Mouse (Mus musculus) ES-Bruce4 (cell line): ENCODE measurements around the gene Amfr. TPM values are rescaled to one million over a fixed set of nuclear protein-coding genes. Genes with fewer than 3 reads are reported as not detected.
"Not testable (repeated sequence)": the region's sequence is repeated elsewhere in the genome, so short reads cannot be mapped to it uniquely, and the experiment has no call there.

Source experiments
- H3K27ac ChIP-seq: 2 replicates; pipeline ENCODE4 v1.5.1; 2012; ENCODE audit warnings: low read length, inconsistent platforms; ENCODE audit not compliant: insufficient read depth
- H3K27me3 ChIP-seq: 2 replicates; pipeline ENCODE4 v1.6.1; 2012; ENCODE audit warnings: mild to moderate bottlenecking, low read length, inconsistent platforms; ENCODE audit not compliant: control insufficient read depth, poor library complexity, insufficient read depth, severe bottlenecking
- H3K36me3 ChIP-seq: 2 replicates; pipeline ENCODE4 v1.6.1; 2012; ENCODE audit warnings: inconsistent platforms, mild to moderate bottlenecking, low read length, moderate library complexity; ENCODE audit not compliant: control insufficient read depth, poor library complexity, insufficient read depth, severe bottlenecking
- H3K4me1 ChIP-seq: one replicate; pipeline ENCODE4 v1.8.1; 2011; ENCODE audit warnings: low read length; ENCODE audit not compliant: control insufficient read depth, insufficient read depth
- H3K4me3 ChIP-seq: 2 replicates; pipeline ENCODE4 v1.5.1; 2011; ENCODE audit warnings: low read depth, mild to moderate bottlenecking, low read length
- H3K9ac ChIP-seq: 2 replicates; pipeline ENCODE4 v1.6.1; 2012; ENCODE audit warnings: low read depth, mild to moderate bottlenecking, inconsistent platforms; ENCODE audit not compliant: poor library complexity, severe bottlenecking
- H3K9me3 ChIP-seq: replicated peaks from 2 replicates; pipeline ENCODE4 v1.6.1; 2012; ENCODE audit warnings: mild to moderate bottlenecking, low read length, inconsistent platforms; ENCODE audit not compliant: control insufficient read depth, poor library complexity, insufficient read depth, severe bottlenecking
- CTCF ChIP-seq: IDR thresholded peaks from one replicate; pipeline ENCODE4 v1.8.1; 2011; ENCODE audit warnings: low read depth, low read length
- EP300 ChIP-seq: IDR thresholded peaks from 2 replicates; pipeline ENCODE4 v1.6.1; 2011; ENCODE audit warnings: low read depth, low read length; ENCODE audit not compliant: insufficient read depth
- POLR2A ChIP-seq: IDR thresholded peaks from one replicate; pipeline ENCODE4 v1.8.1; 2011; ENCODE audit warnings: low read length; ENCODE audit not compliant: insufficient read depth
- polyA plus RNA-seq: library from polyadenylated mRNA; stranded (reverse); fragments of >200 nt; gene quantifications from 2 replicates; pipeline ENCODE4 v1.2.4, GENCODE M21; 2011; ENCODE audit warnings: low read depth; ENCODE audit not compliant: missing spikeins, insufficient read depth, insufficient read length

Amfr gene
- polyA plus RNA-seq, 1 experiment = 28.6 TPM

- Histone ChIP-seq H3K9ac (peak within 1 kb of the TSS; percentile 91), H3K9me3 (no peaks in the 10 kb centered on the region), H3K4me1 (peaks cover 1% of the 10 kb centered on the region), H3K36me3 (peaks cover 10% of the 10 kb centered on the region), H3K27me3 (no peaks in the 10 kb centered on the region), H3K27ac (peak within 1 kb of the TSS; percentile 86), H3K4me3 (peak within 1 kb of the TSS; percentile 97)
- no peak for TF ChIP-seq POLR2A
- TF ChIP-seq CTCF = no peak
- no peak for TF ChIP-seq EP300
Measured at GRCm38 (mm10) chr8:94036944-94037524, 24.4 kb upstream of the Amfr start, which contains the start of the genes Nudt21 and Ogfod1. Gene Nudt21 (minus strand): TSS chr8:94037031. Gene Ogfod1 (plus strand): TSS chr8:94037198.

GRCm38 (mm10) chr8:94036541-94036940 is 23.9 kb upstream of the Amfr start:
- not testable (repeated sequence) for H3K4me1 ChIP-seq, H3K9me3 ChIP-seq, H3K27me3 ChIP-seq
- Histone ChIP-seq H3K4me3 (peak overlapping the region; percentile 97), H3K36me3 (peaks cover 14% of the 10 kb centered on the region), H3K9ac (peak overlapping the region; percentile 91), H3K27ac (peak overlapping the region; percentile 86)

GRCm38 (mm10) chr8:94035200-94035599 is 22.6 kb upstream of the Amfr start:
- no peak overlapping the region for H3K27ac ChIP-seq
- no peak for TF ChIP-seq EP300
- no peak for TF ChIP-seq POLR2A
- no peak for TF ChIP-seq CTCF
- peak overlapping the region; percentile 56 for H3K4me3 ChIP-seq
- peak overlapping the region; percentile 91 for H3K9ac ChIP-seq
- H3K27me3 ChIP-seq = no peaks in the 10 kb centered on the region
- no peaks in the 10 kb centered on the region for H3K9me3 ChIP-seq
- H3K36me3 ChIP-seq = peaks cover 27% of the 10 kb centered on the region
- H3K4me1 ChIP-seq = peaks cover 3% of the 10 kb centered on the region

GRCm38 (mm10) chr8:94033601-94034000 is 21.0 kb upstream of the Amfr start:
- peaks cover 33% of the 10 kb centered on the region for H3K36me3 ChIP-seq
- H3K9me3 ChIP-seq = no peaks in the 10 kb centered on the region
- no peak overlapping the region for H3K4me3 ChIP-seq
- no peaks in the 10 kb centered on the region for H3K27me3 ChIP-seq
- peak overlapping the region; percentile 41; the same call in 1 of the 2 replicates for H3K27ac ChIP-seq
- peaks cover 3% of the 10 kb centered on the region for H3K4me1 ChIP-seq
- no peak for TF ChIP-seq POLR2A
- TF ChIP-seq CTCF = no peak
- no peak for TF ChIP-seq EP300
- H3K9ac ChIP-seq = peak overlapping the region; percentile 24; the same call in 1 of the 2 replicates

GRCm38 (mm10) chr8:94029701-94030100 is 17.1 kb upstream of the Amfr start:
- H3K9ac ChIP-seq = no peak overlapping the region
- H3K27me3 ChIP-seq = no peaks in the 10 kb centered on the region
- no peaks in the 10 kb centered on the region for H3K9me3 ChIP-seq
- no peak overlapping the region for H3K4me3 ChIP-seq
- H3K4me1 ChIP-seq = peaks cover 1% of the 10 kb centered on the region
- TF ChIP-seq EP300 = no peak
- TF ChIP-seq POLR2A = no peak
- no peak for TF ChIP-seq CTCF
- H3K36me3 ChIP-seq = peaks cover 70% of the 10 kb centered on the region
- no peak overlapping the region for H3K27ac ChIP-seq

- no peaks in the 10 kb centered on the region for H3K27me3 ChIP-seq
- TF ChIP-seq CTCF = no peak
- TF ChIP-seq EP300 = no peak
- no peak for TF ChIP-seq POLR2A
- H3K4me1 ChIP-seq = no peaks in the 10 kb centered on the region
- H3K9me3 ChIP-seq = no peaks in the 10 kb centered on the region
- H3K4me3 ChIP-seq = no peak overlapping the region
- H3K27ac ChIP-seq = no peak overlapping the region
- peaks cover 77% of the 10 kb centered on the region for H3K36me3 ChIP-seq
- no peak overlapping the region for H3K9ac ChIP-seq
Measured at GRCm38 (mm10) chr8:94023916-94024315, 11.3 kb upstream of the Amfr start.
